ENCODE assay signal across 8 mouse cellular contexts in the genomic region with DNA sequence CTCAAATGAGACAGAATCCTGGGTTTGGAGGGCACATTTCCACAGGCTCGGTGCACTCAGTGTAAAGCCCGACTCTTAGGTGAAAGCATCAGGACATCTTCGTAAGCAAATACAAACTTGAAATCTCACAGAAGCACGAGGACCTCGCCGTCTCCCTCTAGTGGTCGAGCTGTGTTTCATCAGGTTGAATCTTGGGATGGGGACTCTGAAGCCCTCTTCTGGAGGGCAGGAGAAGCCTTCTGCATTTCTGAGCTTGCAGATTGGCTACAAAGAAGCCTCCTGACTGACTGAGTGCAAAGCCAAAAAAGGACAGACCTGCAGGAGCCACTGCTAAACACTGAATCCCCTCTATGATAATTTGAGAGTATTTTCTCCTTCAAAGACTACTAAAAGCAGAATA. TPM values are rescaled to one million over a fixed set of nuclear protein-coding genes. Genes with fewer than 3 reads are reported as not detected.
DNase-seq lines count a peak whose midpoint lies in the region; ATAC-seq lines count a peak whose summit lies in the region.

No protein-coding gene starts in this region.

- DNase-seq in 416B (ENCODE audit: low read depth), result peak; percentile 86
- DNase-seq in Muller cell, postnatal 12 days (ENCODE audit: inconsistent ontology term), result peak; percentile 77
- peak; percentile 45 for DNase-seq in cerebellum, adult 8-10 months
- peak; percentile 16 to 54 for DNase-seq in frontal cortex, postnatal 10 days (ENCODE audit: low spot score in 2 of 2)
- DNase-seq in kidney, postnatal 10 days, result peak; percentile 78
- peak; percentile 24 for DNase-seq in liver, embryonic 13.5 days
- DNase-seq in retina, adult 2 months (ENCODE audit: low read depth, low spot score), result peak; percentile 29
- peak; percentile 76 for DNase-seq in thymus, postnatal 25 days

- H3K4me3 ChIP-seq in liver, embryonic 13.5 days (replicated peaks), result no peak overlapping the region

- H3K9me3 ChIP-seq in liver, embryonic 13.5 days (replicated peaks), result no peaks in the 10 kb centered on the region

- H3K36me3 ChIP-seq in liver, embryonic 13.5 days, result no peaks in the 10 kb centered on the region

- H3K27ac ChIP-seq in liver, embryonic 13.5 days, result no peak overlapping the region

- no peak for ATAC-seq in liver, embryonic 13.5 days (ENCODE audit: low read depth)

- no peaks in the 10 kb centered on the region for H3K4me1 ChIP-seq in liver, embryonic 13.5 days (replicated peaks)

- no peaks in the 10 kb centered on the region for H3K27me3 ChIP-seq in liver, embryonic 13.5 days

- no peak overlapping the region for H3K9ac ChIP-seq in liver, embryonic 13.5 days

- H3K4me2 ChIP-seq in liver, embryonic 13.5 days, result no peak overlapping the region

- 5% methylated on average over 7 of the region's 7 CpGs for WGBS in liver, embryonic 13.5 days (ENCODE audit: insufficient replicate concordance)

RNA-seq across cellular contexts. Expression of a gene that starts 39.2 kb away (rescaled TPM):
- 0.14 and 0.18 TPM in 2 replicates for polyA plus RNA-seq in liver, embryonic 13.5 days (2015; fragmentation: Nextera tagmentation; extraction: Ambion mirVana)

Comparison
In these comparisons a context has a peak if more than half of its experiments do, and no peak if none do; other contexts are left out.
1. DNase-seq: peak in every context shown above with its lines; median percentile 86 in 416B; 78 in kidney, postnatal 10 days; 77 in Muller cell, postnatal 12 days; 76 in thymus, postnatal 25 days; 45 in cerebellum, adult 8-10 months; 35 in frontal cortex, postnatal 10 days; 29 in retina, adult 2 months; 24 in liver, embryonic 13.5 days.